Mouse (Mus musculus) urinary bladder, postnatal 14 days (tissue): ENCODE measurements at regions not wholly inside any gene's neighbourhood (a gene's known extent, or its start where the extent isn't known, plus 50 kb on each side); places are given as distances from the start of the nearest gene placed in this dataset.
A peak's percentile ranks its signal among the peaks of the same experiment; 100 is the strongest.
"Not testable (repeated sequence)": the region's sequence is repeated elsewhere in the genome, so short reads cannot be mapped to it uniquely, and the experiment has no call there.

Source experiments
- DNase-seq: peaks from one replicate; pipeline ENCODE4 v3.0.0; 2021; ENCODE audit warnings: low spot score

DNA sequence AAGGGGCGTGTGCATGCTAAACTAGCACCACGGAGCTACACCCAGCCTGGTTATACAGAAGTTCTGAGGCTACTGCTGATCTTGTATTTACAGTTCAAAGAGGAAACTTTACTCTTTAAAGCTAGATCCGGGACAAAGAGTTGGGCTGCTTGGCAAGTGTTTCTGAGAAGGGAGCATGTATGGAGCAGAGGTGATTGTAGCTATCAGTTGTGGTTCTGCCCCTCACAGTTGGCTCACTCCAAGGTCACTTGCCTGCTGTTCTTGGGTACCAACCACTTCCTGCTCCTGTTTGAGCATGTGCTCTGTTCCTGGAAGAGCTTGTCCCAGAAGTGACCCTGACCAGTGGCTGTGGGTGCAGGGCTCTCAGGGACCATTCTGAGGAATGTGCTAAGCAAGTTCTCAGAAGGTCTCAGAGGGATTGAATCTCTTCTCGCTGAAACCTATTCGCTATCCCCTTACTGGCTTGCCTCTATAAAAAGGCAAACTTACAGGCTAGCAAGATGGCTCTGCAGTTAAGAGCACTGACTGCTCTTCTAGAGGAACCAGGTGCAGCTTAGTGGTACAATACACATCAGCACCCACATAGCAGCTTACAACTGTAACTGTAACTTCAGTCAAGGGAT is 94.9 kb upstream of the Max start:
- DNase-seq = no peak

DNA sequence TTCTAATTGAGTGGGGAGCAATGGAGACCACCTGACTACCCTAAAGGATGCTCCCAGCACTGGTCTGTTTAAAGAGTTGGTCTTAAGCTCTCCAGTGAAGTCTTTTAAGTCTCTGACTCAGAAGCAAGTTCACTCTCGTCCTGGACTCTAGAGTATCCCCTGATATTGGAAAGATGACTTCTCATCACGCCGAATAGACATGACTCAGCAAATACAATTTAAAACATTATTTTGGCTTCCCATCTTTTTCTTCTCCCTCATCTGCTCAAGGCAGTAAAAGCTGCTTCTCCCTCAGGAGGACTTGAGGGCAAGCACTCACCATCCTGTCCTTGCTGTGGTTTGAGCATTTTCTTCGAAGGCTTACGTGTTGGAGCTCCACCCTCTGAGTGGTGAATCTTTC is 92.7 kb upstream of the Max start:
- no peak for DNase-seq

DNA sequence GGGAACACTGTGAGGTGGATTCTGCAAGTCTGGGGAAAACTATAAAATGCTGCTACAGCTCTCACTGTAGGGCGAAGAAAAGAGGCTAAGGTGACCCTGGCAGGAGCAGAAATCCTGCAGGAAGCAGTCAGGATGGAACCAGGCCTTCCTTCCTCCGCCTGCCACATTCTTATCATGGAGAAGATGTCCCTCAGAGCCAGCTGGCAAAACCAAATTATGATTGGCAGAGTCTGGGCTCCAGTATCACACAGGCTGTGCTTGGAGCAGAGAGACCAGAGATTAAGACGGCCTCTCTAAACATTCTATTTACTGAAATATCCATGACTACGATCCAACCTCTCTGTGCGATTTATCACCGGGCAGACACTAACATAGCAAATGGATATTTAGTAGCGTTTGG is 92.2 kb upstream of the Max start:
- no peak for DNase-seq

DNA sequence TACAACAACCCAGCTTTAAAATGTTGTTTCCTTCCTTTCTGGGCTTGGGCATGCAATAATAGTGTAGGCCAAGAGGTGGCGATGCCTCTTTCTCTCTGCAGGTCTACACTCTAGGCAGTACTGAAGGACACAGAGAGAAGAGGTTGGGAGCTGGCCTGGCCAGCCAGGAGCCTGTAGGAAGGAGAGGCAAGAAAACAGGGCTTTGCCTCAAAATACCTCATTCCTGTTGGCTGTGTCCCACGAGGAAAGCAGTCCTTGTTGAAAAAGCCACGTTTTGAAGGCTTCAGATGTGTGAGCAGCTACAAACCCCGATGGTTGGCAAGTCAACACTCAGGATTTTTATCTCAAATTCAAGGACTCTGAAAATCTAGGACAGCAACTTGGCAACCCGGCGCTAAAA is 90.9 kb upstream of the Max start:
- peak; percentile 59 for DNase-seq

DNA sequence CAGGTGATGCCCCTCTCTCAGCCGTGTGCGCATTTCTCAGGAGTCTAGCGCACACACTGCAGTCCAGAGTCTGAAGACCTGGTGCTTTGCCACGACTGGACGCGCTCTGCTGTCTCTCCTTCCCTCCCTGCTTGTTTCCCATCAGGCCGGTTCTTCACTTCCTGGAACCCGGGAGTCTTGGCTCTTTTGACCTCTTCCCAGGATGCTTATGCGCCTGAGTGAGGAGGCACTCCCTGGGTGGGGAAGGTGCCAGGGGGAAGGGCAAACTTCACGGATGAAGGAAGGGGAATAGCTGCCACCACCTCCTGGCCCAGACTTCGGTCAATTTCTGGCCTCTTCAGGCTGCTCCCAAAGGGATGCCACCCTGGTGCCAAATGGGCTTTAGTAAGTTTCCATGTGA is 86.4 kb upstream of the Max start:
- no peak for DNase-seq

DNA sequence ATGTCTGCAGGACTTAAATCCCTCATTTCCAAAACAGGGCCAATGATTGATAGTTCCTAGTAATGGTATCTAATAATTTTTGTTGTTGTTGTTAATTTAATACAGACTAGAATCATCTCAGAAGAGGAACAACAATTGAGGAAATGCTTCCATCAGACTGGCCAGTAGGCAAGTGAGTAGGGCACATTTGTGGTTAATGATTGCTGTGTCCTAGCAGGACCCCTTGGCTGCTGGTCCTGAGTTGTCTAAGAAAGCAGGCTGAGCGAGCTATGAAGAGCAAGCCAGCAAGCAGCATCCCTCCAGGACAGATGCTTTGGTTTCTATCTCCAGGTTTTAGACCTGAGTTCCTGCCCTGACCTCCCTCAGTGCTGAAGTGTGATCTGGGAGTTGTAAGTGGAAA is 85.3 kb upstream of the Max start:
- no peak for DNase-seq

DNA sequence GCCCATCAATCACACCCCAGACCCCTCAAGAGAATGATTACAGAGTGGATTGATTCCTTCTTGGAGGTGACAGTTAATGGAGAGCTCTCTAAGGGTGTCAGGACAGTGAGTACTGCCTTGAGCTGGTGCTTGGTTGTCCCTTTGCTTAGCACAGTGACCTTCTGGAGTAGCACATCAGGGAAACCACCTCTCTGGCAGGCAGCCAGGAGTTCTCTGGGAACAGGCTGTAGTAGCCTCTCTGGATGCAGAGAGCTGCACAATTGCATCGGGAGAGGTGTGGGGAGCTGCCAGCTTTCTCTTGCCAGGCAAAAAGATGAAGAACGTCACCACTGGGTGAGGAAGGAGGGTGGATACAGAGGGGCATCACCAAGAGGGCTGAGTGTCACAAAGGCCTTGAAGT is 84.0 kb upstream of the Max start:
- DNase-seq = peak; percentile 22

DNA sequence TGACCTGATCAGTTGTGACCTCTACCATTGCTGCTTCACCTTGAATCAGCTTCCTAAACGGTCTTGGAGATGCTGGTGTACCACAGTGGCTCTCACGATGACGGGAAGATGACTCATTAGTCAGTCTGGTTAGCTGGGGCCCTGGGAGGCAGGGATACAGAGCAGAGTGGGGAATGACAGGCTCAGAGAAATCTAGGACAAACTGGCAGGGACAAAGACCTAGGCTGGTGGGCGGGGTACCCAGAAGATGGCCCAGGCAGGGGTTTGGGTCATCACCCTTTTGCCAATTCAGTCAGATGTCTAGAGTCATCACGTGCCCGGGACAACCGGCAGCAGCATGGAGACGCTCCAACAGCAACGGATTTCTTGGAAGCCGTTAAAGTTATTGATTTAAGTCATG is 83.4 kb upstream of the Max start:
- DNase-seq = no peak

DNA sequence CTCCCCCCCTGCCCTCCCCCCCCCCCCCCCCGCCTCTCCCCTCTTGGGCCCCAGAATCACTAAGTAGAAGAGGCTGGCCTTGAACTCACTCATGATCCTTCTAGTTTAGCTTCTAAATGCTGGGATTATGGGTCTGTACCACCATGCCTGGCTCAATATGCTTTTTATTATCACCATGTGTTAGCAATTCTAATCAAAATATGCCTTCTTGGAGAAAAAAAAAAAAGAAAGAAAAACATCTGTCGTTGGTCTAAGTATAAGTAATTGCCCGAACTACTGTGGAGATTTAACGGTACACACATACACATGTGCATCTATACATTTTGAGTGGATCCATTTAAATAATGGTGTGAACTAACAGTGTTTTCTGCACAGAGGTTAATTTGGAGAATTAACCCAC is 80.4 kb upstream of the Max start:
- no peak for DNase-seq

DNA sequence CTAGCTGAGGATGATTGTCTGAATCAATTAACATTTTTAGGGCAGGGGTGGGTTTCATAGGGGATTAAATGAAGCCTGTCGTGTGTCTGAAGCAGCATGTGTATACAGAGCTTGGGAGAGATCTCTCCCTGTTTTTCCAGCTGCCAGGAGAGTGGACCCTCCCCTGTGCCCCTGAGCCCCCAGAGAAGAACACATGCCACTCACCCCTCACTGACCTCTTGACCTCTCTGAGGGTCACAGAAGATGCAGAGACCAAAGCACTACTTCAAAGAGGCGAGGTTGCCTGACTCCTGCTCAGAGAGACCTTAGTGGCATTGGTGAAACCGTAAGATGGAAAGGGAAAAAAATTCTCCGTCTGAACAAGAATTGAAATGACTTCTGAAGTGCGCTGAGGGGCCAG is 79.1 kb upstream of the Max start:
- no peak for DNase-seq

DNA sequence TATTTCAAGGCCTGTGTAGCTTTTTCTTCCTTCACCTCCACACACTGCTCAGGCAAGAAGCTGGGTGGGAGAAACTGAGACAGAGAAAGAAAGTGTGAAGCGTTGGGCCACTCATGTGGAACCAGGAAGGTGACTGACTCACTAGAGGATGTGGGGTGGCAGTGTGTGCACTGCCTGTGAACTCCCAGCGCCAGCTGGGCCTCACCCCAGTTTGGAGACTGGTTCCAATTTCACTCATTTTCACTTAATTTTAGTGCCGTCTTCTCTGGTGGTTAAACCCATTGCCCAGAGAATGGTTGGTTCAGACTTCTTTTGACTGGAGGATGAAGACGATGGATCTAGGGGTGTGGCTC is 77.9 kb upstream of the Max start:
- no peak for DNase-seq

DNA sequence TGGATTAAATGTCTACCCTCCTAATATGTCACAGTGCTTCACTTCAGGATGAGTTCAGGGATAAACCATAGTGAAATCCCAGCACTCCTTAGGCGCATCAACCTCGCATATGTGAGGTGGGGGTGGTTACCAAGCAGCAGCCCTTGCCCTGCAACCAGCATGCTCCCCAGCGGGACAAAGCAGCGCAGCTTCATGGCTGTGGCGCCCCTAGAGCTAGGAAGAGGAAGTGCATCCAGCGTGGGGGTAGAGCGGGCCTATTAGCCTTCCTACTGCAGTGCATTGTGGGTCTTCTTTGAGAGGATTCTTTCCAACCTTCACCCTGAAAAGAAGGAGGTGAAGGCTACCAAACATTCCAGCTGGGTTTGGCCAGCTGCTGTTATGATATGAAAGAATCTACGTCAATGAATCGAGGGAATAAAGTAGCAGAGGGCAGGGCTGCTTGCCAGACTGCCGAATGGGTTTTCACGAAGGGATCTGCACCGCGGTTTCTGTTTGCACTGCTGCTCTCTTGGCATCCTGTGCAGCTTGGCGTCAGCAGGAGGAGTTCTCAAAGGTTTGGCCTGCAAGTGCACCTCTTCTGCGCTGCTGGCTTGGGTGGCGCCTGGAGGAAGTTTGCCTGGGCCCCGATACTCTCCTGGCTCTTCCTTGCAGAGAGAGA is 77.4 kb upstream of the Max start:
- peak; percentile 37 for DNase-seq

DNA sequence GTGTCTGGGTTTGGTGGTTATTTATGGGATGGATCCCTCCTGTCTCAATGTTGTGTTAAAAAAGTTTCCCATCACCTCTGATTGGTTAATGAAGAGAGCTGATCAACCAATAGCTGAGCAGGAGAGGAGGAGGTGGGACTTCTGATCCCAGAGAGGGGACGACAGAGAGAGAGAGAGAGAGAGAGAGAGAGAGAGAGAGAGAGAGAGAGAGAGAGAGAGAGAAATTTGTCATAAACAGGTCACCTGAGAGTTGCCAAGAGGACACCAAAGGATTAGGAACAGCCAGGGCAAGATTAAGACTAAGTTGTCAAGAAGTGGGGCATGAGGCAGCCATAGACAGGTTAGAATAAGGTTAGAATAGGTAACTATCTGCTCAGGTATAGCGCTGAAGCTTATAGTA is 73.7 kb upstream of the Max start:
- DNase-seq = no peak

DNA sequence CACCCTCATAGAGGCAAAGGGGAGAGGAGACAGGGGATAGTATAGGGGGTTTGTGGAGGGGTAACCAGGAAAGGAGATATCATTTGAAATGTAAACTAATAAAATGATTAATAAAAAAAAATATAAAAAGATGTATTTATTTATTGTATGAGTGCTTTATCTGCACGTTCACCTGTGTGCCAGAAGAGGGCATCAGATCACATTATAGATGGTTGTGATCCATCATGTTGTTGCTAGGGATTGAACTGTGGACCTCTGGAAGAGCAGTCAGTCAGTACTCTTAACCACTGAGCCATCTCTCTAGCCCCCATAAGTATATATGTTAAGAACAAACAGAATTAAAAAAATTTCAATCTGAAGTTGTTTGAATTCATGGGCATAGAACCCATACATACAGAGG is 69.4 kb upstream of the Max start:
- DNase-seq = no peak

DNA sequence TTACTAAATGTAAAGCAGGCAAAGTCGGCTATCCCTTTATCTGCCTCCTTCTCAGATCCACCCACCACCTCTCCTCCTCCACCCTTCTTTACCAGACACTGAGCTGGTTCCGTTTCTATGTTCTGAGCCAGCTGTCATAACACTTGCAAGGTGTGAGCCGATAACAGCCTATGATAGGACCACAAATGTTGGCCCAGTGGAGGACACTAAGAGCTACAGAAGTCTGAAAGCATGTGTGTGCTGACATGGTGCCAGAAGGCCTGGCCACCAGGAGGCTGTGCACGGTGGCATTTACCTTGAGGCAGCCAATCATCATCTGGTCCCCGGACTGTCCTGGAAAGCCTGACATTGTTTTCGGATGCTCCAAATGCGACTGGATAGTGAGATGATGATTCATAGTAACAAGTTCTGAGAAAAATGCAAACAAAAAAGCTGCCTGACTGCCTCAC is 63.5 kb upstream of the Max start:
- no peak for DNase-seq

DNA sequence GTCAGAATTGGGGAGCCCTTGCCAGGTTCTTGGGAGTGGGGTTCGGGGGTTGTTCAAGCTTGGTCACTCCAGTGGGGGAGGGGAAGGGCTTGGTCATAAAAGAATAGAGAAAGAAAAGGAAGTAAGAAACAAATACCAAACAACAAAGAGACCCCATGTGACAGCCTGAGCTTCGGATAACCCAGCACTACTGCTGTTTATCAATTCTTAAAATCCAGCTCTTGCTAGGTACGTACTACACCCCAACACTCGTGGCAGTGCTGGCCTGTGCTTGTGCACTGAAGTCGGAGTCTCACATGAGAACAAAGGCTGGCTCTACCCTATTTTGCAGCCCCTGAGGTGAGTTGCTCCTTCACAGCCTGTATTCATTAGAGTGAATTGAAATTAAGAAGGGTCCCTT is 60.5 kb upstream of the Max start:
- DNase-seq = no peak

DNA sequence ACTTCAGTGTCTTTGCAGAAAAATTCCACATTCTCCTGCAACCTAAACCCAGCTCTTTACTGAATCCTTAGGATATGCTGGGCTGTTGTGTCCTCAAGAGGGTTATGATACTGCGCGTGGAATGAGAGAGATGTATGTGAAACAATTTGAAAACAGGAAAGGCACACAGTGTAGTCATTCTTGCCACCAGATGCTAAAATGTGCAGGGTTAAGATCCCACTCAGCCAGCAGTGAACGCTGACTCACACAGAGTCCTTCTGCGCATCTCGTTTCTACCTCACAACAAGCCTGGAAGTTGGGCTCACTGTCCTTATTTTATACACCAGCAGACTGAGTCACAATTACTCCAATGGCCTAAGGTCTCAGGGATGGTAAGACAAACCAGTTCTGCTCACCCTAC is 59.9 kb upstream of the Max start:
- DNase-seq = no peak

DNA sequence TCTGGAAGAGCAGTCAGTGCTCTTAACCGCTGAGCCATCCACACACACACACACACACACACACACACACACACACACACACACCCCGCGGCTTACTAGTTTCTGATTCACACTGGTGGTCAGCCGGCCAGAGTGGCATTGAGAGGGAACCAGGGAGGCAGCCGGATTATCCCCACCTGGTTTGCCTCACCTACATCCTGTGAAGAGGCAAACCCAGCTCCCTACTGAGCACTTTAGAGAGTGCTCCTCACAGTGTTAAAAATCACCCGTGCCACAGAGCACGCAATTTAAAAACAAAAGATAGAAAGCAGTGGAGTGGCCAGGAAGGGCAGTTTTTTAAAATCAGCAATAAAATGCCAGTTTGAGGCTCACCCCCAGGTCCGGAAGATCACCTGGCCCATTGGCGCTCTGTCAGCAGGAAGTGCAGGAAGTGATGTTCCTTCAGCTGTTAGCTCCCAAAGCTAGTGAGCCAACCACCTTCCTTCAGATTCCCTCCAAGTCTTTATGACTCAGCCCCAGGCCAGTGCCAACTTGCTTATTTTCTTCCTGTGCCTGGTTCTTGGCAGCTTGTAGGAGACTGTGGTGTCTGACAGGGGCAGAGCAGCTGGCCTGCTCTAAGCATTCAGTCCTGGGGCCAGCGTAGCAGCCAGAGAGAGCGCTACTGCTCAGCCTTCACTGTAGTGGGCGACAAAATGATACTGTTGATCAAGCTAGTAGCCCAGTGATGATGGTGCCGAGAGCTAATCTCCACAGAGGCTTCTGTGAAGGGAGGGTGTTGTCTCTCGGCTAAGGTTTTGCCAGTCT is 57.9 kb upstream of the Max start:
- DNase-seq = peak; percentile 67

DNA sequence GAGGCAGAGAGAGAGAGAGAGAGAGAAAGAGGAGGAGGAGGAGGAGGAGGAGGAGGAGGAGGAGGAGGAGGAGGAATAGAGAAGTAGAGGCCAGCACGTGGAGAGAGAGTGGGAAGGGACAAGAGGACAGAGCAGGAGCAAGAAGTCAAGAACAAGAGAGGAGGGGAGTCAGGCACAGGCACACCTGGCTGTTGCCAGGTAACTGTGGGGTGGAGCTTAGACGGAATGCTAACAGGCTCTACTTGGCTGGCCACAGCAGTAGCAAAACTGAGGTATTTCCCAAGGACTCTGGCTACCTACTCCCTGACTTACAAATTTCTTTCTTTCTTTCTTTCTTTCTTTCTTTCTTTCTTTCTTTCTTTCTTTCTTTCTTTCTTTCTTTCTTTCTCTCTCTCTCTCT is 57.1 kb upstream of the Max start:
- DNase-seq = not testable (repeated sequence)

DNA sequence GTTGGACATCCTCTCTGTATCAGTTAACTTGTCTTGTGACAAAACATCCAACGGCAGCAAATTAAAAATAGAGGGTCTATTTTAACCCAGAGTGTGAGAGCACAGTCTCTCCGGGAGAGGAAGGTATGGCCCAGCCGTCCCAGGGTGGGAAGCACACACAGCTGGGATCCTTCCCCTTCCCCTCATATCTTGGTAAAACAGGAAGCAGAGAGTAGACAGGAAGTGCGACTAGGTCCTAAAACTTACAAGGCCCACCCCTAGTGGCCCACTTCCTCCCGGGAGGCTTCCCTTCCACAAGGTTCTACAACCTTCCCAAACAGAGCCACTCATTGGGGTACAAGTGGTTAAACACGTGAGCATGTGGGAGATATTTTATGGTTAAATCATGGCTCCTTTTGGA is 56.4 kb upstream of the Max start:
- DNase-seq = no peak

DNA sequence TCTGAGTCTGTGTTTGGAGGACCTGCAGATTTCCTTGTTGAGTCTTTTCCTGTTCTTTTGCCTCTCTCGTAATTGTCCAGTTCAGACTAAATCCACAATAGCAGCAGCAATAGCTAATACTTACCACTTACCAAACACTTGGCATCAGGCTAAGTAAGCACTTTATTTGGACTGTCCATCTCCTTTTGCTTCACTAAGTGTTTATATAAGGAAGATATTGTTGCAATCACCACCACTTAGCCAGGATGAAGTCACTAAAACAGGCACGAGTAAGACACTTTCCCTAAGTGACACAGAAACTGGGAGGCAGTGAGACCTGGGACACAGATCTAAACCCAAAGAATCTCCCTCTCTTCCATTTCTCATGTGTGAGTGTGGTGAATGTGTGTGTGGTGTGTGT is 52.9 kb upstream of the Max start:
- DNase-seq = no peak
